Mouse (Mus musculus) stomach, postnatal 0 days (tissue): ENCODE measurements around the gene Cdk8. TPM values are rescaled to one million over a fixed set of nuclear protein-coding genes. Genes with fewer than 3 reads are reported as not detected.

Experiments
- ATAC-seq: fragments of 200-750 bp; cut with Nextera tagmentation; 2 replicates; pipeline ENCODE4 v1.8.0; 2017; ENCODE audit not compliant: low FRiP score, low TSS enrichment
- DNase-seq: peaks from one replicate; pipeline ENCODE4 v3.0.0-alpha.2; 2016; ENCODE audit warnings: low spot score
- H3K27ac ChIP-seq: fragments of 300-500 bp; sonication (generic); replicated peaks from 2 replicates; pipeline ENCODE4 v1.5.1; 2014; ENCODE audit warnings: mild to moderate bottlenecking, control low read depth
- H3K27me3 ChIP-seq: fragments of 300-500 bp; sonication (generic); 2 replicates; pipeline ENCODE4 v1.6.1; 2014; ENCODE audit warnings: low read length; ENCODE audit not compliant: control insufficient read depth, insufficient read depth
- H3K36me3 ChIP-seq: fragments of 300-500 bp; sonication (generic); 2 replicates; pipeline ENCODE4 v1.6.1; 2014; ENCODE audit warnings: low read length, mixed read lengths; ENCODE audit not compliant: control insufficient read depth, insufficient read depth
- H3K4me1 ChIP-seq: fragments of 300-500 bp; sonication (generic); replicated peaks from 2 replicates; pipeline ENCODE4 v1.6.1; 2014; ENCODE audit warnings: antibody characterized with exemption; ENCODE audit not compliant: control insufficient read depth, insufficient read depth
- H3K4me2 ChIP-seq: fragments of 300-500 bp; sonication (generic); replicated peaks from 2 replicates; pipeline ENCODE4 v1.6.1; 2014; ENCODE audit warnings: low read depth, mild to moderate bottlenecking, control low read depth, moderate library complexity
- H3K4me3 ChIP-seq: fragments of 300-500 bp; sonication (generic); 2 replicates; pipeline ENCODE4 v1.5.1; 2014; ENCODE audit warnings: low read depth, low read length, control low read depth
- H3K9ac ChIP-seq: fragments of 300-500 bp; sonication (generic); 2 replicates; pipeline ENCODE4 v1.6.1; 2014; ENCODE audit warnings: mild to moderate bottlenecking, low read length, control low read depth, mixed read lengths
- H3K9me3 ChIP-seq: fragments of 300-500 bp; sonication (generic); 2 replicates; pipeline ENCODE4 v1.6.1; 2016; ENCODE audit warnings: low read length; ENCODE audit not compliant: control insufficient read depth
- CTCF ChIP-seq: IDR thresholded peaks from 2 replicates; pipeline ENCODE4 v1.5.1; 2016; ENCODE audit warnings: antibody characterized with exemption, low read depth, mild to moderate bottlenecking, moderate library complexity
- EP300 ChIP-seq: optimal IDR thresholded peaks from 2 replicates; pipeline ENCODE3; 2016; ENCODE audit warnings: antibody characterized with exemption
- WGBS: fragments of 180-500 bp; shearing (Covaris S2); extraction: QIAGEN DNeasy Blood & Tissue Kit; methylation state at CpG from one replicate; pipeline ENCODE4 v1.1.7; 2014; 5-methylcytosine and 5-hydroxymethylcytosine counted together
- polyA plus RNA-seq: library from polyadenylated mRNA; unstranded; fragments of >200 nt; fragmentation: Nextera tagmentation; extraction: Ambion mirVana; gene quantifications from 2 replicates; pipeline ENCODE4 v1.2.1, GENCODE M21; 2015

Cdk8 gene
- polyA plus RNA-seq, 1 experiment from 2014 or later, result 12.2 TPM

GRCm38 (mm10) chr5:146318461-146318860 lies 87.4 kb downstream of the Cdk8 start:
- Histone ChIP-seq H3K27ac (no peak overlapping the region), H3K27me3 (no peaks in the 10 kb centered on the region), H3K9me3 (no peaks in the 10 kb centered on the region), H3K4me2 (no peak overlapping the region), H3K9ac (no peak overlapping the region), H3K36me3 (no peaks in the 10 kb centered on the region), H3K4me1 (no peaks in the 10 kb centered on the region), H3K4me3 (no peak overlapping the region)
- 69% methylated on average over 8 of the region's 8 CpGs for WGBS
- no peak for ATAC-seq
- no peak for DNase-seq
- no peak for TF ChIP-seq CTCF

- H3K27me3 ChIP-seq, result no peaks in the 10 kb centered on the region
- H3K27ac ChIP-seq, result no peak overlapping the region
- no peak overlapping the region for H3K4me3 ChIP-seq
- ATAC-seq (no peak), DNase-seq (no peak)
- H3K4me2 ChIP-seq, result no peak overlapping the region
- TF ChIP-seq EP300, result no peak
- no peak for TF ChIP-seq CTCF
- 47% methylated on average over 10 of the region's 10 CpGs for WGBS
- no peaks in the 10 kb centered on the region for H3K36me3 ChIP-seq
- H3K9ac ChIP-seq, result no peak overlapping the region
- no peaks in the 10 kb centered on the region for H3K4me1 ChIP-seq
- H3K9me3 ChIP-seq, result no peaks in the 10 kb centered on the region
These were observed 97.9 kb downstream of the Cdk8 start for GRCm38 (mm10) chr5:146328941-146329340.

GRCm38 (mm10) chr5:146329541-146329940 lies 98.5 kb downstream of the Cdk8 start:
- 83% methylated on average over 5 of the region's 5 CpGs for WGBS
- Histone ChIP-seq H3K9me3 (no peaks in the 10 kb centered on the region), H3K9ac (no peak overlapping the region), H3K4me1 (no peaks in the 10 kb centered on the region), H3K27ac (no peak overlapping the region), H3K4me3 (no peak overlapping the region), H3K36me3 (no peaks in the 10 kb centered on the region), H3K27me3 (no peaks in the 10 kb centered on the region), H3K4me2 (no peak overlapping the region)
- no peak for ATAC-seq
- no peak for DNase-seq
- TF ChIP-seq CTCF, result no peak
- no peak for TF ChIP-seq EP300

GRCm38 (mm10) chr5:146330031-146330764 lies 99.2 kb downstream of the Cdk8 start:
- TF ChIP-seq EP300 (no peak), CTCF (peak; percentile 82)
- H3K27me3 ChIP-seq, result no peaks in the 10 kb centered on the region
- H3K9ac ChIP-seq, result no peak overlapping the region
- no peak overlapping the region for H3K4me2 ChIP-seq
- DNase-seq (peak; percentile 35), ATAC-seq (no peak)
- no peak overlapping the region for H3K27ac ChIP-seq
- H3K9me3 ChIP-seq, result no peaks in the 10 kb centered on the region
- no peaks in the 10 kb centered on the region for H3K36me3 ChIP-seq
- H3K4me1 ChIP-seq, result no peaks in the 10 kb centered on the region
- 38% methylated on average over 13 of the region's 13 CpGs for WGBS
- H3K4me3 ChIP-seq, result no peak overlapping the region

DNA sequence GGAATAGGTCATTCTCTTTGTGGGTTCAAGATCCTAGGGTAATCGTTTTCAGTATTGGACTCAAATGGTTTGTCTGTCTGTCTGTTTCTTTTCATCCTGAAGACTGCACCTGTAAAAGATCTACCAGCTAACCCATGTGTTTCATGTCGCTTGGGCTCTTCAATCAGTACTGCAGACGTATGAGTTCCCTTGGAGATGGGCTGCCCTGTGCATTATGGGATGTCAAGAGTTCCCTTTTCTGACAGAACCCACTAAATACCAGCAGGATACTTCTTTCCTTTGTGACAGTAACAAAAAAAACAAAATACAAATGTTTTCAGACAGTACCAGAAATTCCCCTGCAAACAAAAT lies 99.7 kb downstream of the Cdk8 start:
- DNase-seq, result no peak
- Histone ChIP-seq H3K9ac (no peak overlapping the region), H3K27ac (no peak overlapping the region), H3K4me1 (no peaks in the 10 kb centered on the region), H3K36me3 (no peaks in the 10 kb centered on the region), H3K27me3 (no peaks in the 10 kb centered on the region), H3K9me3 (no peaks in the 10 kb centered on the region), H3K4me2 (no peak overlapping the region), H3K4me3 (no peak overlapping the region)
- 29% methylated on average over 3 of the region's 3 CpGs for WGBS
- TF ChIP-seq CTCF, result no peak
- TF ChIP-seq EP300, result no peak
- no peak for ATAC-seq

DNA sequence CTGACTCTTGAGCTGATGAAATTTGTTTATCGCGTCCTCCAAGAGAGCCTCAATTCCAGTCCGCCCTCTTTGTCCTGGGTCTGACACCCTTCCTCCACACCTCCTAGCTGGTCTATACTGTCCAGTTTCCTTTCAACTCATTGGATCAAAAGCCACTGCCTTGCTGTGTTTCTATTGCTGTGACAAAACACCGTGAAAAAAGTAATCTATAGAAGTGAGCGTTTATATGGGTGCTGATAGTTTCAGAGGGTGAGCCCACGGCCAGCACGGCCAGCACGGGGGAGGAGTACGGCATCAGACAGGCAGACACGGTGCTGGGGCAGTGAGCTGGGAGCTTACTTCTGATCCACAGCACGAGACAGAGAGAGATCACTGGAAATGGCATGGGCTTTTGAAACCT lies 100.1 kb downstream of the Cdk8 start:
- Histone ChIP-seq H3K9ac (no peak overlapping the region), H3K27me3 (no peaks in the 10 kb centered on the region), H3K4me2 (no peak overlapping the region), H3K36me3 (no peaks in the 10 kb centered on the region), H3K4me1 (no peaks in the 10 kb centered on the region), H3K4me3 (no peak overlapping the region), H3K27ac (no peak overlapping the region), H3K9me3 (no peaks in the 10 kb centered on the region)
- ATAC-seq (no peak), DNase-seq (no peak)
- WGBS, result 87% methylated on average over 11 of the region's 11 CpGs
- TF ChIP-seq CTCF (no peak), EP300 (no peak)
